Mouse (Mus musculus): ENCODE data around the gene Bbs10. TPM values are rescaled to one million over a fixed set of nuclear protein-coding genes. Genes with fewer than 3 reads are reported as not detected.

The Bbs10 gene
- 6.4 and 6.5 TPM in 2 replicates for polyA plus RNA-seq (2014; fragmentation: Nextera tagmentation; extraction: Ambion mirVana)

GRCm38 (mm10) chr10:111298140-111299098 lies at the start of gene Bbs10:
Bbs10 (plus strand) TSS chr10:111298679.
- H3K9me3 ChIP-seq (ENCODE audit: control insufficient read depth, low read length): no peaks in the 10 kb centered on the region
- H3K4me1 ChIP-seq (replicated peaks; ENCODE audit: control insufficient read depth, insufficient read depth, low read length): no peaks in the 10 kb centered on the region
- ATAC-seq (ENCODE audit: low FRiP score) (peak; percentile 100), DNase-seq (ENCODE audit: low spot score) (peak; percentile 98)
- WGBS: under 1% methylated on average over 52 of the region's 54 CpGs
- H3K27ac ChIP-seq (ENCODE audit: low read depth, low read length): peak within 1 kb of the TSS; percentile 85
- peak within 1 kb of the TSS; percentile 58 for H3K4me2 ChIP-seq (replicated peaks; ENCODE audit: low read depth, low read length)
- no peaks in the 10 kb centered on the region for H3K27me3 ChIP-seq (ENCODE audit: control insufficient read depth, insufficient read depth, low read length)
- no peaks in the 10 kb centered on the region for H3K36me3 ChIP-seq (ENCODE audit: control insufficient read depth, insufficient read depth, low read length)
- peak within 1 kb of the TSS; percentile 70 for H3K4me3 ChIP-seq (ENCODE audit: low read depth, low read length)
- H3K9ac ChIP-seq (ENCODE audit: low read depth, low read length): peak within 1 kb of the TSS; percentile 73

GRCm38 (mm10) chr10:111250192-111250591 lies 48.3 kb upstream of the Bbs10 start:
- H3K27ac ChIP-seq (ENCODE audit: low read depth, low read length): no peak overlapping the region
- H3K4me1 ChIP-seq (replicated peaks; ENCODE audit: control insufficient read depth, insufficient read depth, low read length): no peaks in the 10 kb centered on the region
- H3K9me3 ChIP-seq (ENCODE audit: control insufficient read depth, low read length): no peaks in the 10 kb centered on the region
- H3K36me3 ChIP-seq (ENCODE audit: control insufficient read depth, insufficient read depth, low read length): no peaks in the 10 kb centered on the region
- WGBS: 87% methylated on average over 4 of the region's 4 CpGs
- no peak overlapping the region for H3K4me2 ChIP-seq (replicated peaks; ENCODE audit: low read depth, low read length)
- no peak overlapping the region for H3K9ac ChIP-seq (ENCODE audit: low read depth, low read length)
- DNase-seq (ENCODE audit: low spot score) (no peak), ATAC-seq (ENCODE audit: low FRiP score) (no peak)
- H3K4me3 ChIP-seq (ENCODE audit: low read depth, low read length): no peak overlapping the region
- H3K27me3 ChIP-seq (ENCODE audit: control insufficient read depth, insufficient read depth, low read length): no peaks in the 10 kb centered on the region

GRCm38 (mm10) chr10:111251666-111252065 lies 46.8 kb upstream of the Bbs10 start:
- no peaks in the 10 kb centered on the region for H3K36me3 ChIP-seq (ENCODE audit: control insufficient read depth, insufficient read depth, low read length)
- DNase-seq (ENCODE audit: low spot score) (no peak), ATAC-seq (ENCODE audit: low FRiP score) (no peak)
- H3K27me3 ChIP-seq (ENCODE audit: control insufficient read depth, insufficient read depth, low read length): no peaks in the 10 kb centered on the region
- no peak overlapping the region for H3K4me2 ChIP-seq (replicated peaks; ENCODE audit: low read depth, low read length)
- no peaks in the 10 kb centered on the region for H3K4me1 ChIP-seq (replicated peaks; ENCODE audit: control insufficient read depth, insufficient read depth, low read length)
- H3K27ac ChIP-seq (ENCODE audit: low read depth, low read length): no peak overlapping the region
- H3K4me3 ChIP-seq (ENCODE audit: low read depth, low read length): no peak overlapping the region
- no peak overlapping the region for H3K9ac ChIP-seq (ENCODE audit: low read depth, low read length)
- 80% methylated on average over 5 of the region's 5 CpGs for WGBS
- H3K9me3 ChIP-seq (ENCODE audit: control insufficient read depth, low read length): no peaks in the 10 kb centered on the region

GRCm38 (mm10) chr10:111255228-111255627 lies 43.3 kb upstream of the Bbs10 start:
- ATAC-seq (ENCODE audit: low FRiP score) (no peak), DNase-seq (ENCODE audit: low spot score) (no peak)
- no peaks in the 10 kb centered on the region for H3K36me3 ChIP-seq (ENCODE audit: control insufficient read depth, insufficient read depth, low read length)
- H3K27me3 ChIP-seq (ENCODE audit: control insufficient read depth, insufficient read depth, low read length): no peaks in the 10 kb centered on the region
- no peaks in the 10 kb centered on the region for H3K9me3 ChIP-seq (ENCODE audit: control insufficient read depth, low read length)
- H3K4me3 ChIP-seq (ENCODE audit: low read depth, low read length): no peak overlapping the region
- H3K4me2 ChIP-seq (replicated peaks; ENCODE audit: low read depth, low read length): no peak overlapping the region
- H3K27ac ChIP-seq (ENCODE audit: low read depth, low read length): no peak overlapping the region
- no peaks in the 10 kb centered on the region for H3K4me1 ChIP-seq (replicated peaks; ENCODE audit: control insufficient read depth, insufficient read depth, low read length)
- WGBS: 93% methylated on average over 6 of the region's 6 CpGs
- no peak overlapping the region for H3K9ac ChIP-seq (ENCODE audit: low read depth, low read length)

- no peak for DNase-seq (ENCODE audit: low spot score)
- no peaks in the 10 kb centered on the region for H3K27me3 ChIP-seq (ENCODE audit: control insufficient read depth, insufficient read depth, low read length)
- H3K9me3 ChIP-seq (ENCODE audit: control insufficient read depth, low read length): no peaks in the 10 kb centered on the region
- ATAC-seq (ENCODE audit: low FRiP score): no peak
- H3K9ac ChIP-seq (ENCODE audit: low read depth, low read length): no peak overlapping the region
- H3K27ac ChIP-seq (ENCODE audit: low read depth, low read length): no peak overlapping the region
- H3K36me3 ChIP-seq (ENCODE audit: control insufficient read depth, insufficient read depth, low read length): no peaks in the 10 kb centered on the region
- no peaks in the 10 kb centered on the region for H3K4me1 ChIP-seq (replicated peaks; ENCODE audit: control insufficient read depth, insufficient read depth, low read length)
- H3K4me3 ChIP-seq (ENCODE audit: low read depth, low read length): no peak overlapping the region
- no peak overlapping the region for H3K4me2 ChIP-seq (replicated peaks; ENCODE audit: low read depth, low read length)
- 95% methylated on average over 3 of the region's 3 CpGs for WGBS
Measured at GRCm38 (mm10) chr10:111256156-111256555, 42.3 kb upstream of the Bbs10 start.

GRCm38 (mm10) chr10:111257358-111257757 lies 41.1 kb upstream of the Bbs10 start:
- no peak overlapping the region for H3K4me3 ChIP-seq (ENCODE audit: low read depth, low read length)
- no peaks in the 10 kb centered on the region for H3K36me3 ChIP-seq (ENCODE audit: control insufficient read depth, insufficient read depth, low read length)
- no peaks in the 10 kb centered on the region for H3K9me3 ChIP-seq (ENCODE audit: control insufficient read depth, low read length)
- no peak overlapping the region for H3K4me2 ChIP-seq (replicated peaks; ENCODE audit: low read depth, low read length)
- H3K9ac ChIP-seq (ENCODE audit: low read depth, low read length): no peak overlapping the region
- WGBS: 92% methylated on average over 3 of the region's 3 CpGs
- H3K4me1 ChIP-seq (replicated peaks; ENCODE audit: control insufficient read depth, insufficient read depth, low read length): no peaks in the 10 kb centered on the region
- no peak overlapping the region for H3K27ac ChIP-seq (ENCODE audit: low read depth, low read length)
- H3K27me3 ChIP-seq (ENCODE audit: control insufficient read depth, insufficient read depth, low read length): no peaks in the 10 kb centered on the region
- no peak for ATAC-seq (ENCODE audit: low FRiP score)
- DNase-seq (ENCODE audit: low spot score): no peak

- Histone ChIP-seq H3K4me1 (replicated peaks; ENCODE audit: control insufficient read depth, insufficient read depth, low read length) (no peaks in the 10 kb centered on the region), H3K9ac (ENCODE audit: low read depth, low read length) (no peak overlapping the region), H3K27ac (ENCODE audit: low read depth, low read length) (no peak overlapping the region), H3K4me3 (ENCODE audit: low read depth, low read length) (no peak overlapping the region), H3K9me3 (ENCODE audit: control insufficient read depth, low read length) (no peaks in the 10 kb centered on the region), H3K36me3 (ENCODE audit: control insufficient read depth, insufficient read depth, low read length) (no peaks in the 10 kb centered on the region), H3K27me3 (ENCODE audit: control insufficient read depth, insufficient read depth, low read length) (no peaks in the 10 kb centered on the region), H3K4me2 (replicated peaks; ENCODE audit: low read depth, low read length) (no peak overlapping the region)
- WGBS: 92% methylated on average over 3 of the region's 3 CpGs
- ATAC-seq (ENCODE audit: low FRiP score) (no peak), DNase-seq (ENCODE audit: low spot score) (no peak)
Measured at GRCm38 (mm10) chr10:111258256-111258655, 40.2 kb upstream of the Bbs10 start.

GRCm38 (mm10) chr10:111271687-111272086 lies 26.8 kb upstream of the Bbs10 start:
- DNase-seq (ENCODE audit: low spot score) (no peak), ATAC-seq (ENCODE audit: low FRiP score) (no peak)
- 0 out of 2 replicates have a peak, but pooled peaks cover 3% of the 10 kb centered on the region for H3K36me3 ChIP-seq (ENCODE audit: control insufficient read depth, insufficient read depth, low read length)
- H3K27me3 ChIP-seq (ENCODE audit: control insufficient read depth, insufficient read depth, low read length): no peaks in the 10 kb centered on the region
- WGBS: 90% methylated on average over 15 of the region's 15 CpGs
- H3K4me1 ChIP-seq (replicated peaks; ENCODE audit: control insufficient read depth, insufficient read depth, low read length): no peaks in the 10 kb centered on the region
- H3K4me2 ChIP-seq (replicated peaks; ENCODE audit: low read depth, low read length): no peak overlapping the region
- no peak overlapping the region for H3K4me3 ChIP-seq (ENCODE audit: low read depth, low read length)
- no peak overlapping the region for H3K9ac ChIP-seq (ENCODE audit: low read depth, low read length)
- H3K9me3 ChIP-seq (ENCODE audit: control insufficient read depth, low read length): no peaks in the 10 kb centered on the region
- no peak overlapping the region for H3K27ac ChIP-seq (ENCODE audit: low read depth, low read length)

GRCm38 (mm10) chr10:111272905-111273304 lies 25.6 kb upstream of the Bbs10 start:
- no peak overlapping the region for H3K27ac ChIP-seq (ENCODE audit: low read depth, low read length)
- H3K9ac ChIP-seq (ENCODE audit: low read depth, low read length): no peak overlapping the region
- H3K9me3 ChIP-seq (ENCODE audit: control insufficient read depth, low read length): no peaks in the 10 kb centered on the region
- WGBS: 76% methylated on average over 11 of the region's 11 CpGs
- no peaks in the 10 kb centered on the region for H3K27me3 ChIP-seq (ENCODE audit: control insufficient read depth, insufficient read depth, low read length)
- no peak overlapping the region for H3K4me3 ChIP-seq (ENCODE audit: low read depth, low read length)
- 0 out of 2 replicates have a peak, but pooled peaks cover 3% of the 10 kb centered on the region for H3K36me3 ChIP-seq (ENCODE audit: control insufficient read depth, insufficient read depth, low read length)
- DNase-seq (ENCODE audit: low spot score) (no peak), ATAC-seq (ENCODE audit: low FRiP score) (no peak)
- H3K4me1 ChIP-seq (replicated peaks; ENCODE audit: control insufficient read depth, insufficient read depth, low read length): no peaks in the 10 kb centered on the region
- H3K4me2 ChIP-seq (replicated peaks; ENCODE audit: low read depth, low read length): no peak overlapping the region
